Mouse (Mus musculus) heart, embryonic 15.5 days (tissue): ENCODE measurements around the gene Susd3. TPM values are rescaled to one million over a fixed set of nuclear protein-coding genes. Genes with fewer than 3 reads are reported as not detected.
A peak's percentile ranks its signal among the peaks of the same experiment; 100 is the strongest.

Source experiments
- ATAC-seq: fragments of 200-750 bp; cut with Nextera tagmentation; replicated peaks from 2 replicates; pipeline ENCODE4 v1.8.0; 2017; ENCODE audit warnings: low read depth, moderate TSS enrichment; ENCODE audit not compliant: insufficient number of reproducible peaks, insufficient read depth, low FRiP score
- H3K27ac ChIP-seq: fragments of 300-500 bp; sonication (generic); 2 replicates; pipeline ENCODE4 v1.5.1; 2015; ENCODE audit warnings: mild to moderate bottlenecking, inconsistent platforms
- H3K27me3 ChIP-seq: fragments of 300-500 bp; sonication (generic); 2 replicates; pipeline ENCODE4 v1.6.1; 2015; ENCODE audit warnings: inconsistent platforms
- H3K36me3 ChIP-seq: fragments of 300-500 bp; sonication (generic); 2 replicates; pipeline ENCODE4 v1.6.1; 2015; ENCODE audit warnings: mild to moderate bottlenecking, inconsistent platforms
- H3K4me1 ChIP-seq: fragments of 300-500 bp; sonication (generic); replicated peaks from 2 replicates; pipeline ENCODE4 v1.6.1; 2015; ENCODE audit warnings: inconsistent platforms
- H3K4me2 ChIP-seq: fragments of 300-500 bp; sonication (generic); 2 replicates; pipeline ENCODE4 v1.6.1; 2015; ENCODE audit warnings: inconsistent platforms, mild to moderate bottlenecking, moderate library complexity
- H3K4me3 ChIP-seq: fragments of 300-500 bp; sonication (generic); 2 replicates; pipeline ENCODE4 v1.5.1; 2015; ENCODE audit warnings: mild to moderate bottlenecking, inconsistent platforms
- H3K9ac ChIP-seq: fragments of 300-500 bp; sonication (generic); 2 replicates; pipeline ENCODE4 v1.6.1; 2015; ENCODE audit warnings: mild to moderate bottlenecking, inconsistent platforms
- H3K9me3 ChIP-seq: fragments of 300-500 bp; sonication (generic); replicated peaks from 2 replicates; pipeline ENCODE4 v1.6.1; 2016; ENCODE audit warnings: inconsistent platforms
- WGBS: fragments of 180-500 bp; shearing (Covaris S2); methylation state at CpG from one replicate; pipeline ENCODE4 v1.1.7; 2015; ENCODE audit warnings: mixed read lengths; 5-methylcytosine and 5-hydroxymethylcytosine counted together
- polyA plus RNA-seq: library from polyadenylated mRNA; unstranded; fragments of >200 nt; fragmentation: Nextera tagmentation; extraction: Ambion mirVana; gene quantifications from 2 replicates; pipeline ENCODE4 v1.2.1, GENCODE M21; 2015

Gene Susd3
- polyA plus RNA-seq, 1 experiment from 2014 or later: 1.6 TPM

- ATAC-seq: no peak
- H3K36me3 ChIP-seq: no peaks in the 10 kb centered on the region
- peaks cover 28% of the 10 kb centered on the region for H3K4me1 ChIP-seq
- no peak overlapping the region for H3K4me3 ChIP-seq
- H3K4me2 ChIP-seq: no peak overlapping the region
- no peak overlapping the region for H3K9ac ChIP-seq
- 70% methylated on average over 4 of the region's 4 CpGs for WGBS
- H3K27me3 ChIP-seq: peaks cover 28% of the 10 kb centered on the region
- H3K27ac ChIP-seq: no peak overlapping the region
- no peaks in the 10 kb centered on the region for H3K9me3 ChIP-seq
These were observed 3.3 kb downstream of the Susd3 start for GRCm38 (mm10) chr13:49245251-49245650.

DNA sequence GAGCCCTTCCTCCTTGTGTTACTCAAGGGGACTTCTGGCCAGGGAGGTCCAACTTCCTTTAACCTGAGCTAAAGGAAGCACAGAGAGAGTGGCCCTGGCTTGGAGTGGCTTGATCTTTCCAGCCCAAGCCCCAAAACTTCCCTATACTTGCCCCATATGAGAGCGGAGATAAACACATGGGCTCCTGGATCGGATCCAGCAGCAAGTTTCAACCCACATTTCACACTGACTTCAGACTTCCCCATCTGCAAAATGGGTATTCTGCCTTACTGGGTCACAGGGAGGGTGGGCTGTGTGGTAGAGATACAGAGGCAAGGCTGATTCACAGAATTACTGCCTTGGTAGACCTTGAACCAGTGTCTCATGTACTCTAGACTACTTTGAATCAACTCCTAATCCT is 5.0 kb downstream of the Susd3 start:
- WGBS: 86% methylated on average over 2 of the region's 2 CpGs
- H3K4me3 ChIP-seq: no peak overlapping the region
- H3K4me2 ChIP-seq: no peak overlapping the region
- peaks cover 22% of the 10 kb centered on the region for H3K27me3 ChIP-seq
- H3K9ac ChIP-seq: no peak overlapping the region
- H3K4me1 ChIP-seq: peaks cover 23% of the 10 kb centered on the region
- H3K36me3 ChIP-seq: no peaks in the 10 kb centered on the region
- H3K9me3 ChIP-seq: no peaks in the 10 kb centered on the region
- H3K27ac ChIP-seq: 0 out of 2 replicates have a peak overlapping the region, but pooled peaks have one; percentile 24
- no peak for ATAC-seq

DNA sequence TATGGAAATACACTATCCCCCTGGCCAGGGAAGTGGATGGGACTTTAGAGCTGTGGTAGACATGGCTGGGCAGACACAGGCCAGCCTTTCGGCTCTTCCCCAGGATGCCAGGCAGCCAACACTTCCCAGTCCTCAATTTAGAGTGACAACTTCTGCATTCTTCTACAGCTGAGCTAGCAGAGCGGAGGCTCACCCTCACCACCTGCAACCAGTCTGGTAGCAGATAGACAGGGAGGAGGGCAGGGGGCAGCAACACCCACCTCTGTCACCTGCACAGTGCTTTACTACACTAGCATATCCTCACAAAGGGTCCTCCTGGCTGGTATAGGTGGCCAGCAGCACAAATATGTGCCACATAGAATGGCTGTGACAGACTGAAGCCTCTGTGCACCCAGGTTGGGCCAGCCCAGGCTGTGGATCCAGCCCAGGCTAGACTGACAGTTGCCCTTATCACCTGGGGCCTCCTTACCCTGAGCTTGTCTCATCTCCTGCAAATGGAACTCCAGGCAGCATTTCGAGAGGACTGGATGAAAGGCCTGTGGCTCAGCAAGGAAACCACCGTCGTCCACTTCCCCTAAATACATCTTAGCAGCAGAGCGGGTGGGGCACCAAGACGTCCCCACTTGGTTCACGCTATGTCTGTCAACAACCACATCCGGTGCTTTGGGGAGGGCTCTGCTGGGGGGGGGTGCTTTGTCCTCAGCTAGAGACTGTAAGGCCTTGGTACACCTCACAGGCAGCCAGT is 6.0 kb downstream of the Susd3 start:
- ATAC-seq: no peak; the same call in 1 of the 2 replicates
- no peak overlapping the region for H3K4me3 ChIP-seq
- H3K9me3 ChIP-seq: no peaks in the 10 kb centered on the region
- H3K27me3 ChIP-seq: peaks cover 12% of the 10 kb centered on the region
- H3K36me3 ChIP-seq: no peaks in the 10 kb centered on the region
- H3K27ac ChIP-seq: no peak overlapping the region
- 55% methylated on average over 9 of the region's 9 CpGs for WGBS
- no peak overlapping the region for H3K4me2 ChIP-seq
- H3K9ac ChIP-seq: no peak overlapping the region
- H3K4me1 ChIP-seq: peaks cover 13% of the 10 kb centered on the region

DNA sequence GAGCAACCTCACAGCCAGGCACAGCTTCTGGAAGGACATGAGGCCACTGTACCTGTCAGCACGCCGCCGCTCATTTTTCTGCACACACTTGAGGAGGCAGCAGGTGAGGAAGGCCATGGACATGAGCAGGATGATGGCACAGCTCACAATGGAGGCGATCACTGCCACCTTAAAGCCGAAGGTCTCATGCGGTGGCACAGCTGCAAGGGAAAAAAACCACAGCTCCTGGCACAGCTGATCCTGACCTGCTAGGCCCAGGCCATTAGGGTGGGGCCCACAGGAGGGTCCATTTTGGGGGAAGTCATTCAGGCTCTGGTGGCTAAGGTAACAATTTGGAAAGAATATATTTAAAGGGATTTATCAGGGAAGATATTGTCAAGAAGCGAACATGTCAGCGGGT is 9.8 kb downstream of the Susd3 start:
- Histone ChIP-seq H3K27me3 (no peaks in the 10 kb centered on the region), H3K4me3 (no peak overlapping the region), H3K4me2 (no peak overlapping the region), H3K27ac (no peak overlapping the region), H3K36me3 (no peaks in the 10 kb centered on the region), H3K9ac (no peak overlapping the region), H3K9me3 (no peaks in the 10 kb centered on the region), H3K4me1 (0 out of 2 replicates have a peak, but pooled peaks cover 3% of the 10 kb centered on the region)
- ATAC-seq: no peak
- 89% methylated on average over 8 of the region's 8 CpGs for WGBS

DNA sequence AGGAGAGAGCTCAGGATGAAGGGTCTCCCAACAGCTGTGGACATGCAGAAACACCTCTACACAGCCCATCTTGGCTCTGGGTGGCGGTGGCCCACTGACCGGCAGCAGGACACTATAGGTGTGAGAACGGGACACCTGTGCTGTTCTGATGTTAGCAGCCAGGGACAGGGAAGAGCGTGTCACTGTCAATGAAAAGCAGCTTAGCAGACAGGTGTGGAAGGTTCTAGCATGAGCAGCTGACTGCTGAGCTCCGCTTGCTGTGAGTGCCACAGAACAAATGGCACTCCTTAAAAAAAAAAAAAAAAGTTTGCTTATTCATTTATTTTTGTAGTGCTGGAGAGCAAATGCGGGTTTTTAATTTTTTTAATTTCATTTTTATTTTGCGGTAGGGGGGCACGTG is 10.9 kb downstream of the Susd3 start:
- Histone ChIP-seq H3K4me2 (no peak overlapping the region), H3K9me3 (no peaks in the 10 kb centered on the region), H3K9ac (no peak overlapping the region), H3K27ac (no peak overlapping the region), H3K36me3 (no peaks in the 10 kb centered on the region), H3K4me1 (0 out of 2 replicates have a peak, but pooled peaks cover 3% of the 10 kb centered on the region), H3K27me3 (no peaks in the 10 kb centered on the region), H3K4me3 (no peak overlapping the region)
- ATAC-seq: no peak
- WGBS: 85% methylated on average over 8 of the region's 8 CpGs

DNA sequence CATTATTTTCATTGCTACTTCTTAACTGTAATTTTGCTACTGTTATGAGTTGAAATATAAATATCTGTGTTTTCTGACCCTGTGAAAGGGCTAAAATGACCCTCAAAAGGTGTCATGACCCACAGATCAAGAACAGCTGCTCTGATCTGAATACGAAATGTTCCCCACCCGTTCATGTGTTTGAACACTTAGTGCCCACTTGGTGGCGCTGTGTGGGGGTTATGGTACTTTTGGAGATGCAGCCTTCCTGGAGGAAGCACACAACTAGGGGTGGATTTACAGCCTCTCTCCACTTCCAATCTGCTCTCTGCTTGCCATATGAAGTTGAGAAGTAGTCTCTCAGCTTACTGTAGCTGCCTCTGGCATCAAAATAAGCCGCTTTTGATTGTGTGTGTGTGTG is 13.8 kb downstream of the Susd3 start:
- Histone ChIP-seq H3K27ac (no peak overlapping the region), H3K4me3 (no peak overlapping the region), H3K4me1 (0 out of 2 replicates have a peak, but pooled peaks cover 3% of the 10 kb centered on the region), H3K36me3 (no peaks in the 10 kb centered on the region), H3K27me3 (no peaks in the 10 kb centered on the region), H3K9me3 (no peaks in the 10 kb centered on the region), H3K4me2 (no peak overlapping the region), H3K9ac (no peak overlapping the region)
- 95% methylated on average over 4 of the region's 4 CpGs for WGBS
- no peak for ATAC-seq

DNA sequence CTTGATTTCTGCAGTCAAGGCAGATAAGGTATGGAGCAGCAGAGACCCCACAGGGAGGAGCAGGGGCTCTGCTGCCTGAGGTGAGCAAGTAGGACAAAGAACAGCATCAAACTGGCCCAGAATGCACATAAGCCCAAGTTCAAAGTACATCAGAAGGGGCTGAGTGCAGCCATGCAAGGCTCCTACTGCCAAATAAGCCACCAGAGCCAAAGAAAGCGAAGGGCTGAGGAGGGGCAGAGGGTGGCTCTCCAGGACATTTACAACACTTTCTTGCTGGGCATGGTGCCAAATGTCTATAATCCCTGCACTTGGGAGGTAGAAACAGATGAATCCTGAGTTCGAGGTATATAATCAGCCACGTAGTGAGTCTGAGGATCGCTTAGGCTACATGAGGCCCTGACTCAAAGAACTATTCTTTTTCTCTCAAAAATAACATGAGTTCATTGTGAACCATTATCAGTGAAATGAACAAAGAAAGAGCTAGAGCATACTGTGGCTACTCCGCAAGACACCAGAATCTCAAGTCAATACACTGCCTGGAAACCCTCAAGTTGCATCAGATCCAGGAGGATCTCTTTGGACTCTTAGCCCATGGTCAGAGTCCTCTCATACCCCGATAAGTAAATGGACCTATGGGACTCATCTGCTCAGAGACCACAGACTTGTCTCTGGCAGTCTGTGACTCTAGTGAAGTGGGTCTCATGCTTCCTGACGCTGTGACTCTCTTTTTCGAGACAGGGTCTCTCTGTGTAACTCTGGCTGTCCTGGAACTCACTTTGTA is 14.5 kb downstream of the Susd3 start:
- Histone ChIP-seq H3K4me3 (no peak overlapping the region), H3K36me3 (no peaks in the 10 kb centered on the region), H3K9me3 (no peaks in the 10 kb centered on the region), H3K9ac (no peak overlapping the region), H3K27ac (no peak overlapping the region), H3K4me2 (no peak overlapping the region), H3K27me3 (no peaks in the 10 kb centered on the region), H3K4me1 (0 out of 2 replicates have a peak, but pooled peaks cover 3% of the 10 kb centered on the region)
- ATAC-seq: no peak
- WGBS: 82% methylated on average over 8 of the region's 8 CpGs

- no peaks in the 10 kb centered on the region for H3K9me3 ChIP-seq
- H3K4me1 ChIP-seq: peaks cover 6% of the 10 kb centered on the region; the same call in 1 of the 2 replicates
- ATAC-seq: no peak
- H3K9ac ChIP-seq: no peak overlapping the region
- H3K4me2 ChIP-seq: no peak overlapping the region
- H3K27ac ChIP-seq: no peak overlapping the region
- 35% methylated on average over 4 of the region's 4 CpGs for WGBS
- H3K36me3 ChIP-seq: no peaks in the 10 kb centered on the region
- H3K27me3 ChIP-seq: peaks cover 12% of the 10 kb centered on the region
- no peak overlapping the region for H3K4me3 ChIP-seq
These were observed 22.9 kb downstream of the Susd3 start for GRCm38 (mm10) chr13:49225633-49226032.

- Histone ChIP-seq H3K9me3 (no peaks in the 10 kb centered on the region), H3K4me2 (no peak overlapping the region), H3K9ac (no peak overlapping the region), H3K27me3 (peaks cover 12% of the 10 kb centered on the region), H3K4me1 (peaks cover 6% of the 10 kb centered on the region; the same call in 1 of the 2 replicates), H3K4me3 (no peak overlapping the region), H3K36me3 (no peaks in the 10 kb centered on the region), H3K27ac (no peak overlapping the region)
- ATAC-seq: no peak
- WGBS: 72% methylated on average over 3 of the region's 3 CpGs
These were observed 23.3 kb downstream of the Susd3 start for GRCm38 (mm10) chr13:49225159-49225558.

DNA sequence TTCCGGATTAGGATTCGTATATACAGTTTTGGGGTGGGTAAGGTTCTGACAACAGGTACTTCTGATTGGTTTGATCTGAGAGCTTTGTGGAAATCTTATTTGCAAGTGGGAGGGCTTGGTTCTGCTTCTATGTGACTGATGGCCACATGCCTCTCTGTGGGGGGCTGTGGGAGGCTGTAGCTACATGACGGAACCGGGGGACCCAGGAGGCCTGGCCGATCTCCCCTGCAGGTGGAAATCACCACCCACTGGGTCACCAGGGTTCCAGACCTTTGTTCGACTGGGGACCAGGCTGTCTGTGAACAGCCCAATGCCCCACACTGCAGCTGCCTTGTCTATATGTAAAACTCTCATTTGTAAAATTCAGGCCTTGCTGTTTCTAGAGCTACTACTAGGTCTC is 23.8 kb downstream of the Susd3 start:
- Histone ChIP-seq H3K27ac (no peak overlapping the region), H3K9ac (no peak overlapping the region), H3K27me3 (peaks cover 12% of the 10 kb centered on the region), H3K4me3 (no peak overlapping the region), H3K4me2 (no peak overlapping the region), H3K36me3 (no peaks in the 10 kb centered on the region), H3K4me1 (peaks cover 6% of the 10 kb centered on the region; the same call in 1 of the 2 replicates), H3K9me3 (no peaks in the 10 kb centered on the region)
- no peak for ATAC-seq
- WGBS: 27% methylated on average over 6 of the region's 6 CpGs

DNA sequence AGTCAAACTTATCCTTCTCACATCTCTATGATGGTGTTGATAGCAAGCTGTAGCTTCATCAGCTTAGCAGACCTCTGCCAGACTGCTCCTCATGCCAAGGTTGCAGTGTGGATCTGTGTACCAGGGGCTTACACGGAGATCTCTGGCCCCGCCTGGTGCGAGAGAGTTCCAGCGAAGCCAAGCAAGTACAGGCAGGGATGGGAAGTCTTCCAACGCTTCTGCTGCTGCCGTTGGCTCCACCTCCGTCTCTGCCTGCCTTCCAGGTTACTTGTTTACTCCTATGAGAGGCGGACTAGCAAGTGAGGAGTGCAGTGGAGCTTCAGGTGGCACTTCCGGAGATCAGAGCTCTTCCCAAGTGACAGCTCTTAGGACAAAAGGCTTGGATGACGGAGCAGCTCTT is 24.2 kb downstream of the Susd3 start:
- no peaks in the 10 kb centered on the region for H3K36me3 ChIP-seq
- no peak overlapping the region for H3K9ac ChIP-seq
- no peaks in the 10 kb centered on the region for H3K9me3 ChIP-seq
- H3K4me2 ChIP-seq: no peak overlapping the region
- no peak overlapping the region for H3K4me3 ChIP-seq
- WGBS: 12% methylated on average over 10 of the region's 10 CpGs
- no peak for ATAC-seq
- peaks cover 6% of the 10 kb centered on the region; the same call in 1 of the 2 replicates for H3K4me1 ChIP-seq
- peaks cover 12% of the 10 kb centered on the region for H3K27me3 ChIP-seq
- H3K27ac ChIP-seq: no peak overlapping the region
